Mouse (Mus musculus) forebrain, embryonic 11.5 days (tissue): ENCODE results near the gene Ddx47. TPM values are rescaled to one million over a fixed set of nuclear protein-coding genes. Genes with fewer than 3 reads are reported as not detected.
A peak's percentile ranks its signal among the peaks of the same experiment; 100 is the strongest.

Experiments used
- ATAC-seq: fragments of 200-750 bp; cut with Nextera tagmentation; replicated peaks from 2 replicates; pipeline ENCODE4 v1.8.0; 2017; ENCODE audit warnings: moderate TSS enrichment; ENCODE audit not compliant: low FRiP score
- DNase-seq: peaks from one replicate; pipeline ENCODE4 v3.0.0-alpha.2; 2017; ENCODE audit warnings: low spot score
- H3K27ac ChIP-seq: fragments of 300-500 bp; sonication (generic); 2 replicates; pipeline ENCODE4 v1.5.1; 2014; ENCODE audit warnings: low read depth, low read length
- H3K27me3 ChIP-seq: fragments of 300-500 bp; sonication (generic); 2 replicates; pipeline ENCODE4 v1.6.1; 2014; ENCODE audit warnings: mild to moderate bottlenecking, low read length, mixed read lengths; ENCODE audit not compliant: control insufficient read depth, insufficient read depth
- H3K36me3 ChIP-seq: fragments of 300-500 bp; sonication (generic); 2 replicates; pipeline ENCODE4 v1.6.1; 2014; ENCODE audit warnings: mild to moderate bottlenecking, low read length, moderate library complexity, mixed read lengths; ENCODE audit not compliant: control insufficient read depth, insufficient read depth
- H3K4me1 ChIP-seq: fragments of 300-500 bp; sonication (generic); replicated peaks from 2 replicates; pipeline ENCODE4 v1.6.1; 2014; ENCODE audit warnings: low read length, mixed read lengths; ENCODE audit not compliant: control insufficient read depth, insufficient read depth
- H3K4me2 ChIP-seq: fragments of 300-500 bp; sonication (generic); 2 replicates; pipeline ENCODE4 v1.6.1; 2014; ENCODE audit warnings: low read depth, mild to moderate bottlenecking, low read length, moderate library complexity, mixed read lengths; ENCODE audit not compliant: severe bottlenecking
- H3K4me3 ChIP-seq: fragments of 300-500 bp; sonication (generic); 2 replicates; pipeline ENCODE4 v1.5.1; 2014; ENCODE audit warnings: low read depth, low read length
- H3K9ac ChIP-seq: fragments of 300-500 bp; sonication (generic); 2 replicates; pipeline ENCODE4 v1.6.1; 2014; ENCODE audit warnings: low read length
- H3K9me3 ChIP-seq: fragments of 300-500 bp; sonication (generic); 2 replicates; pipeline ENCODE4 v1.6.1; 2016; ENCODE audit warnings: low read length, mixed read lengths; ENCODE audit not compliant: control insufficient read depth
- WGBS: fragments of 180-500 bp; shearing (Covaris S2); extraction: QIAGEN DNeasy Blood & Tissue Kit; methylation state at CpG from one replicate; pipeline ENCODE4 v1.1.7; 2014; 5-methylcytosine and 5-hydroxymethylcytosine counted together
- polyA plus RNA-seq: library from polyadenylated mRNA; unstranded; fragments of >200 nt; fragmentation: Nextera tagmentation; extraction: Ambion mirVana; gene quantifications from 2 replicates; pipeline ENCODE4 v1.2.1, GENCODE M21; 2014

Ddx47 gene
- polyA plus RNA-seq, 1 experiment from 2014 or later = 105 TPM

- Histone ChIP-seq H3K9ac (no peak overlapping the region), H3K27ac (no peak overlapping the region), H3K4me3 (no peak overlapping the region), H3K36me3 (no peaks in the 10 kb centered on the region), H3K9me3 (no peaks in the 10 kb centered on the region), H3K27me3 (no peaks in the 10 kb centered on the region), H3K4me2 (no peak overlapping the region), H3K4me1 (no peaks in the 10 kb centered on the region; the same call in 1 of the 2 replicates)
- ATAC-seq (no peak), DNase-seq (no peak)
- WGBS = 84% methylated on average over 2 of the region's 2 CpGs
These were observed 14.5 kb upstream of the Ddx47 start for GRCm38 (mm10) chr6:134996918-134997317.

- WGBS = 91% methylated on average over 8 of the region's 8 CpGs
- Histone ChIP-seq H3K9me3 (no peaks in the 10 kb centered on the region), H3K9ac (no peak overlapping the region), H3K4me1 (no peaks in the 10 kb centered on the region; the same call in 1 of the 2 replicates), H3K36me3 (no peaks in the 10 kb centered on the region), H3K4me3 (no peak overlapping the region), H3K27me3 (no peaks in the 10 kb centered on the region), H3K4me2 (no peak overlapping the region), H3K27ac (no peak overlapping the region)
- DNase-seq = no peak
- ATAC-seq = no peak
These were observed 13.3 kb upstream of the Ddx47 start for GRCm38 (mm10) chr6:134998076-134998475.

GRCm38 (mm10) chr6:134998781-134999180, 12.6 kb upstream of the Ddx47 start:
- Histone ChIP-seq H3K27ac (no peak overlapping the region), H3K9ac (no peak overlapping the region), H3K4me2 (no peak overlapping the region), H3K36me3 (no peaks in the 10 kb centered on the region), H3K4me3 (no peak overlapping the region), H3K9me3 (no peaks in the 10 kb centered on the region), H3K27me3 (no peaks in the 10 kb centered on the region), H3K4me1 (no peaks in the 10 kb centered on the region; the same call in 1 of the 2 replicates)
- DNase-seq (no peak), ATAC-seq (no peak)
- whole genome bisulfite sequencing = 87% methylated on average over 3 of the region's 3 CpGs

- no peaks in the 10 kb centered on the region for H3K27me3 ChIP-seq
- ATAC-seq (no peak), DNase-seq (no peak)
- WGBS = 76% methylated on average over 4 of the region's 4 CpGs
- H3K4me2 ChIP-seq = no peak overlapping the region
- H3K36me3 ChIP-seq = no peaks in the 10 kb centered on the region
- no peaks in the 10 kb centered on the region for H3K9me3 ChIP-seq
- no peak overlapping the region for H3K27ac ChIP-seq
- no peaks in the 10 kb centered on the region; the same call in 1 of the 2 replicates for H3K4me1 ChIP-seq
- H3K9ac ChIP-seq = no peak overlapping the region
- no peak overlapping the region for H3K4me3 ChIP-seq
These were observed 11.1 kb upstream of the Ddx47 start for GRCm38 (mm10) chr6:135000272-135000671.

GRCm38 (mm10) chr6:135001991-135002390, 9.4 kb upstream of the Ddx47 start:
- Histone ChIP-seq H3K4me1 (no peaks in the 10 kb centered on the region; the same call in 1 of the 2 replicates), H3K27me3 (no peaks in the 10 kb centered on the region), H3K36me3 (no peaks in the 10 kb centered on the region), H3K4me2 (no peak overlapping the region), H3K4me3 (no peak overlapping the region), H3K27ac (no peak overlapping the region), H3K9ac (no peak overlapping the region), H3K9me3 (no peaks in the 10 kb centered on the region)
- ATAC-seq (no peak), DNase-seq (no peak)
- 90% methylated on average over 4 of the region's 4 CpGs for WGBS

- Histone ChIP-seq H3K9me3 (no peaks in the 10 kb centered on the region), H3K36me3 (no peaks in the 10 kb centered on the region), H3K4me2 (no peak overlapping the region), H3K27ac (no peak overlapping the region), H3K27me3 (no peaks in the 10 kb centered on the region), H3K4me3 (no peak overlapping the region), H3K9ac (no peak overlapping the region), H3K4me1 (no peaks in the 10 kb centered on the region)
- 92% methylated on average over 4 of the region's 4 CpGs for WGBS
- no peak for DNase-seq
- ATAC-seq = no peak
These were observed 5.0 kb upstream of the Ddx47 start for GRCm38 (mm10) chr6:135006372-135006771.

- Histone ChIP-seq H3K27ac (no peak overlapping the region), H3K9ac (peak overlapping the region; percentile 78), H3K4me1 (peaks cover 5% of the 10 kb centered on the region; the same call in 1 of the 2 replicates), H3K9me3 (no peaks in the 10 kb centered on the region), H3K27me3 (no peaks in the 10 kb centered on the region), H3K4me3 (peak overlapping the region; percentile 85), H3K36me3 (peaks cover 10% of the 10 kb centered on the region; the same call in 1 of the 2 replicates), H3K4me2 (peak overlapping the region; percentile 85)
- DNase-seq (no peak), ATAC-seq (peak; percentile 57)
- WGBS = under 1% methylated on average over 14 of the region's 14 CpGs
These were observed 313 bp downstream of the Ddx47 start for GRCm38 (mm10) chr6:135011734-135012116.

- peaks cover 3% of the 10 kb centered on the region; the same call in 1 of the 2 replicates for H3K4me1 ChIP-seq
- ATAC-seq (no peak), DNase-seq (no peak)
- H3K9me3 ChIP-seq = no peaks in the 10 kb centered on the region
- H3K36me3 ChIP-seq = peaks cover 31% of the 10 kb centered on the region; the same call in 1 of the 2 replicates
- H3K4me3 ChIP-seq = no peak overlapping the region
- H3K4me2 ChIP-seq = no peak overlapping the region
- no peak overlapping the region for H3K9ac ChIP-seq
- WGBS = 96% methylated on average over 11 of the region's 11 CpGs
- no peak overlapping the region for H3K27ac ChIP-seq
- no peaks in the 10 kb centered on the region for H3K27me3 ChIP-seq
These were observed 5.8 kb downstream of the Ddx47 start for GRCm38 (mm10) chr6:135017211-135017610.

- peaks cover 36% of the 10 kb centered on the region; the same call in 1 of the 2 replicates for H3K36me3 ChIP-seq
- no peak overlapping the region for H3K4me2 ChIP-seq
- no peak overlapping the region for H3K9ac ChIP-seq
- no peak overlapping the region for H3K4me3 ChIP-seq
- H3K27ac ChIP-seq = no peak overlapping the region
- DNase-seq (no peak), ATAC-seq (no peak)
- H3K27me3 ChIP-seq = no peaks in the 10 kb centered on the region
- H3K4me1 ChIP-seq = no peaks in the 10 kb centered on the region
- no peaks in the 10 kb centered on the region for H3K9me3 ChIP-seq
- WGBS = 92% methylated on average over 10 of the region's 10 CpGs
These were observed 8.2 kb downstream of the Ddx47 start for GRCm38 (mm10) chr6:135019564-135019963.
